Mouse (Mus musculus): ENCODE data around the gene Reln.

Gene Reln

GRCm38 (mm10) chr5:21987711-21988110 lies 356.8 kb downstream of the Reln start:
- DNase-seq (ENCODE audit: low spot score): peak; percentile 12

GRCm38 (mm10) chr5:21986311-21986710 lies 358.2 kb downstream of the Reln start:
- DNase-seq (ENCODE audit: low spot score): no peak

- no peak for DNase-seq (ENCODE audit: low spot score)
Measured at GRCm38 (mm10) chr5:21983021-21983667, 361.4 kb downstream of the Reln start.

GRCm38 (mm10) chr5:21981216-21981615 lies 363.3 kb downstream of the Reln start:
- DNase-seq (ENCODE audit: low spot score): no peak

- DNase-seq (ENCODE audit: low spot score): no peak
Measured at GRCm38 (mm10) chr5:21980544-21980943, 364.0 kb downstream of the Reln start.

- DNase-seq (ENCODE audit: low spot score): no peak
Measured at GRCm38 (mm10) chr5:21973266-21974010, 371.1 kb downstream of the Reln start.

- no peak for DNase-seq (ENCODE audit: low spot score)
Measured at GRCm38 (mm10) chr5:21961796-21962195, 382.7 kb downstream of the Reln start.

GRCm38 (mm10) chr5:21960151-21960550 lies 384.4 kb downstream of the Reln start:
- no peak for DNase-seq (ENCODE audit: low spot score)

GRCm38 (mm10) chr5:21957586-21957985 lies 386.9 kb downstream of the Reln start:
- DNase-seq (ENCODE audit: low spot score): no peak

GRCm38 (mm10) chr5:21957061-21957460 lies 387.4 kb downstream of the Reln start:
- DNase-seq (ENCODE audit: low spot score): no peak

GRCm38 (mm10) chr5:21949507-21949897 lies 395.0 kb downstream of the Reln start:
- no peak for DNase-seq (ENCODE audit: low spot score)

GRCm38 (mm10) chr5:21948736-21949506 lies 395.6 kb downstream of the Reln start:
- DNase-seq (ENCODE audit: low spot score): no peak

GRCm38 (mm10) chr5:21947610-21948381 lies 396.7 kb downstream of the Reln start:
- DNase-seq (ENCODE audit: low spot score): no peak

- no peak for DNase-seq (ENCODE audit: low spot score)
Measured at GRCm38 (mm10) chr5:21944579-21944978, 399.9 kb downstream of the Reln start.

GRCm38 (mm10) chr5:21939405-21939804 lies 405.1 kb downstream of the Reln start:
- no peak for DNase-seq (ENCODE audit: low spot score)

GRCm38 (mm10) chr5:21938138-21938537 lies 406.4 kb downstream of the Reln start:
- no peak for DNase-seq (ENCODE audit: low spot score)

GRCm38 (mm10) chr5:21936627-21937026 lies 407.9 kb downstream of the Reln start:
- no peak for DNase-seq (ENCODE audit: low spot score)

- no peak for DNase-seq (ENCODE audit: low spot score)
Measured at GRCm38 (mm10) chr5:21936096-21936495, 408.4 kb downstream of the Reln start.

GRCm38 (mm10) chr5:21934811-21935396 lies 409.6 kb downstream of the Reln start:
- DNase-seq (ENCODE audit: low spot score): no peak

GRCm38 (mm10) chr5:21934173-21934698 lies 410.3 kb downstream of the Reln start:
- DNase-seq (ENCODE audit: low spot score): no peak

- DNase-seq (ENCODE audit: low spot score): no peak
Measured at GRCm38 (mm10) chr5:21933340-21934075, 411.0 kb downstream of the Reln start.
